Mouse (Mus musculus): ENCODE results near the gene Hoxd4.

The Hoxd4 gene

GRCm38 (mm10) chr2:74706393-74706960 is 5.3 kb upstream of the Hoxd4 start:
- DNase-seq (ENCODE audit: low spot score) = no peak

GRCm38 (mm10) chr2:74707599-74707998 is 4.1 kb upstream of the Hoxd4 start:
- no peak for DNase-seq (ENCODE audit: low spot score)

GRCm38 (mm10) chr2:74708676-74709075 is 3.1 kb upstream of the Hoxd4 start:
- no peak for DNase-seq (ENCODE audit: low spot score)

GRCm38 (mm10) chr2:74709465-74710419 is 2.0 kb upstream of the Hoxd4 start:
- DNase-seq (ENCODE audit: low spot score) = no peak

GRCm38 (mm10) chr2:74710929-74711543 is 693 bp upstream of the Hoxd4 start:
- no peak for DNase-seq (ENCODE audit: low spot score)

- DNase-seq (ENCODE audit: low spot score) = no peak
Observed at GRCm38 (mm10) chr2:74713239-74714150, 1.8 kb downstream of the Hoxd4 start.

- no peak for DNase-seq (ENCODE audit: low spot score)
Observed at GRCm38 (mm10) chr2:74714156-74714789, 2.5 kb downstream of the Hoxd4 start.

- DNase-seq (ENCODE audit: low spot score) = no peak
Observed at GRCm38 (mm10) chr2:74714881-74715280, 3.2 kb downstream of the Hoxd4 start.

GRCm38 (mm10) chr2:74715504-74716241 is 3.9 kb downstream of the Hoxd4 start:
- DNase-seq (ENCODE audit: low spot score) = peak; percentile 73

- no peak for DNase-seq (ENCODE audit: low spot score)
Observed at GRCm38 (mm10) chr2:74720384-74720783, 8.7 kb downstream of the Hoxd4 start.

- DNase-seq (ENCODE audit: low spot score) = no peak
Observed at GRCm38 (mm10) chr2:74720955-74721491, 9.3 kb downstream of the Hoxd4 start.

- no peak for DNase-seq (ENCODE audit: low spot score)
Observed at GRCm38 (mm10) chr2:74721882-74722281, 10.2 kb downstream of the Hoxd4 start.

- DNase-seq (ENCODE audit: low spot score) = no peak
Observed at GRCm38 (mm10) chr2:74722949-74723348, 11.2 kb downstream of the Hoxd4 start.

GRCm38 (mm10) chr2:74724244-74725015 is 12.7 kb downstream of the Hoxd4 start:
- no peak for DNase-seq (ENCODE audit: low spot score)

- no peak for DNase-seq (ENCODE audit: low spot score)
Observed at GRCm38 (mm10) chr2:74725171-74725570, 13.4 kb downstream of the Hoxd4 start.

- DNase-seq (ENCODE audit: low spot score) = no peak
Observed at GRCm38 (mm10) chr2:74726551-74726950, 14.8 kb downstream of the Hoxd4 start, which contains the start of gene Gm28230. Gene Gm28230 (plus strand): TSS chr2:74726728.

GRCm38 (mm10) chr2:74726973-74727639 is 15.4 kb downstream of the Hoxd4 start:
- DNase-seq (ENCODE audit: low spot score) = no peak

GRCm38 (mm10) chr2:74727640-74728302 is 16.0 kb downstream of the Hoxd4 start:
- DNase-seq (ENCODE audit: low spot score) = no peak
